Mouse (Mus musculus): Measurements from ENCODE around the gene Mrpl45.

DNA sequence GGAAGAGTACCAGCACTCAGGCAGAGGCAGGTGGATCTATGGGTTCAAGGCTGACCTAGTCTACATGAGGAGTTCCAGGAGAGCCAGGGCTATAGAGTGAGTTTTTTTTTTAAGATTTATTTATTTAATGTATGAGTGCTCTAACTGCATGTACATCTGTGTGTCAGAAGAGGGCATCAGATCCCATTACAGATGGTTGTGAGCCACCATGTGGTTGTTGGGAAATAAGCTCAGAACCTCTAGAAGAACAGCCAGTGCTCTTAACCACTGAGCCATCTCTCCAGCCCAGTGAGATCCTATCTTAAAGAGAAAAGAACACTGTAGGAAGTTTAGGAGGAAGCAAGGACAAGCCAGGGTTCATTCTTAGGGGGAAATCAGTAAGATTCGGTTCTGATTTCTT, 14.8 kb downstream of the Mrpl45 start:
- TF ChIP-seq NRF1 (IDR thresholded peaks at IDR 0.05; ENCODE audit: low read depth, low read length): no peak
- TF ChIP-seq ZKSCAN1 (IDR thresholded peaks at IDR 0.05; ENCODE audit: borderline replicate concordance, low read depth, low read length): no peak
- no peak for TF ChIP-seq EP300 (IDR thresholded peaks at IDR 0.05; ENCODE audit: low read length)
- TF ChIP-seq NELFE (IDR thresholded peaks at IDR 0.05; ENCODE audit: low read depth, low read length): no peak
- TF ChIP-seq HCFC1 (IDR thresholded peaks at IDR 0.05; ENCODE audit: low read depth, low read length): no peak
- TF ChIP-seq MAX (IDR thresholded peaks at IDR 0.05; ENCODE audit: low read length): no peak
- TF ChIP-seq USF2 (conservative IDR thresholded peaks at IDR 0.05; ENCODE audit: low read depth, low read length): no peak
- peak in 1 of 2 experiments; percentile 65; a peak in 2 of 4 replicates for TF ChIP-seq CTCF (conservative IDR thresholded peaks at IDR 0.05 in 1 of 2, IDR thresholded peaks at IDR 0.05 in 1 of 2; ENCODE audit: low read depth in 2 of 2, low read length in 2 of 2)
